Mouse (Mus musculus) heart, embryonic 13.5 days (tissue): ENCODE measurements around the gene Cryz. TPM values are rescaled to one million over a fixed set of nuclear protein-coding genes. Genes with fewer than 3 reads are reported as not detected.

ENCODE experiments used
- polyA plus RNA-seq: library from polyadenylated mRNA; unstranded; fragments of >200 nt; fragmentation: Nextera tagmentation; extraction: Ambion mirVana; gene quantifications from 2 replicates; pipeline ENCODE4 v1.2.1, GENCODE M21; 2015

The Cryz gene
- polyA plus RNA-seq, 1 experiment from 2014 or later, result 9.6 TPM

Other genes with a start within 250 kb of the Cryz start
- gene Tyw3, start 393 bp downstream of the Cryz start, polyA plus RNA-seq, result 6.7 and 9.8 TPM in 2 replicates
- 0.04 and 0.23 TPM in 2 replicates for gene Erich3, start 67.1 kb downstream of the Cryz start, polyA plus RNA-seq